Mouse (Mus musculus) ovary, adult 18-20 months (tissue): ENCODE measurements at regions not wholly inside any gene's neighbourhood (a gene's known extent, or its start where the extent isn't known, plus 50 kb on each side); places are given as distances from the start of the nearest gene placed in this dataset.

Experiments
- DNase-seq: peaks from one replicate; pipeline ENCODE4 v3.0.0; 2022; ENCODE audit warnings: low spot score, mixed read lengths

GRCm38 (mm10) chr8:26845481-26846194 lies 131.5 kb upstream of the Zfp703 start:
- peak; percentile 82 for DNase-seq

- no peak for DNase-seq
These were observed 130.1 kb upstream of the Zfp703 start for GRCm38 (mm10) chr8:26847009-26847408.

DNA sequence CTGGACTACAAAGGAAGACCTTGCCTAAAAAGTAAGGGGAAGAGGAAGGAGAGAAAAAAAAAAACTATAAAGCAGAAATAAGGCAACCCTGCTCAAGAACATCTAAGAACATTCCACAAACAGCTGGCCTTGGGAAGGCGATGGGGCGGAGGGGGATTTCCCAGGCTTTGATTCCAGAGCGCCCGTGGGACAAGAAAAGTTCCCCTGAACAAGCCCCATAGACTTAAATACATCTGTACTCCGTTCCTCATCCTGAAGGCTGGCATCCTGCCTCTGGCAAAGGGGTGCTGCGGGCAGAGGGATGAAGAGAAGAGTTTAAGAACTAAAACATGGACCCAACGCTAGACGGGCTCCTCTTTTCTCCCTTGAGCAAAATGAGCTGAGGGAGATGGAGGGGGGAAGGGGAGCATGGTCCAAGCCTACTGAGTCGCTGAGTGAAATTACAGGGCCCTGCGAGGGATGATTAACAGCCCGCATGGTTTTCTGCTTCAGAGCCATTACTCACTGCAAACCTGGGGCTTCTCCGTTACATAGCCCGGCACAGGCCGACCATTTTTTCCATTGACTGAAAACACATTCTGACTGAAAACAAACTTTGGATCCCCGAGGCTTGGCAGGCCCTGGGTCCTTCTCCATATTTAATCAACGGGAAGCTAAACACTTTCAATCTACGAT lies 128.9 kb upstream of the Zfp703 start:
- DNase-seq: no peak

- no peak for DNase-seq
These were observed 128.0 kb upstream of the Zfp703 start for GRCm38 (mm10) chr8:26848955-26849684.

DNA sequence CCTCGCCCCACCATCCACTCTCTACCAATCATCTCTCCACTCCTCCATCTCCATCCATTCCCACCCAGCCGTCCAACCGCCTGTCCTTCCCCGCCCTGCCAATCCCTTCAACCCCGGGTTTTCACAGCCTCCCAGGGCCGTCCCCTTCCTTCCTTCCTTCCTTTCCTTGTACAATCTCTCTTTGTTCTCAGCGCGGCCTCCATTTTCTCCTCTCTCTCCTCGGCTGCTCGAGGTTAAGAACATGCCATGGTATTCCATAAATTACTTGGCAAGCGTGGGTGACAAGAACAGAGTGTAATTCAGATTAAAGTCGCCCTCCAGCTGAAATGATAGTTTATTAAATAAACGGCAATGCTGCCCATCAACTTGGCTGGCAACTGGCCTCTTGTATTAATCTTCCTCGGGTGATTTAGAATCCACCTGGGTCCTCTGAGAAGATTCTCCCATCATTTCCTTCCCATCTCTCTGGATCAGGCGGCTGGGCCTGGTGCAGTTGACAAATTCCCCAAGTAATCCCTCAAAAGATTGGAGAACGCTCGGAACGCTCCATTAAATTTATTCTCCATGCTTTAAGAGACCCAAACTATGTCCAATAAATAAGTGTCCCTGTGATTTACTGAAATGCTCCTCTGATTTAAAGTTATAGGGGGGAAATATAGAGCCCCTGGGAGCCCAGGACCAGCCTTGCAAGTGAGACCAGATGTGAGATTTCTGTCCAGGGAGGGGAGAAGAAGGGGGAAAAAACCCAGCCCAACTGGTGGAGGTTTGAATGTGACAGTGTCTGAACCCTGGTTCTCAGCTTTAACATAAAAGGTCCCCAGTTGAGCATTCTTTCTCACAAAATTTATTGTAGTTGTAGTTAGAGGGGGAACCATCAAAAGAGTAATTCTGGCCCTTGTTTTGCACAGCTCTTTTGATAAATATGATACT lies 125.0 kb upstream of the Zfp703 start:
- DNase-seq: no peak

GRCm38 (mm10) chr8:26852921-26853320 lies 124.2 kb upstream of the Zfp703 start:
- no peak for DNase-seq

GRCm38 (mm10) chr8:26854557-26855238 lies 122.4 kb upstream of the Zfp703 start:
- no peak for DNase-seq

GRCm38 (mm10) chr8:26855256-26855655 lies 121.9 kb upstream of the Zfp703 start:
- DNase-seq: no peak

DNA sequence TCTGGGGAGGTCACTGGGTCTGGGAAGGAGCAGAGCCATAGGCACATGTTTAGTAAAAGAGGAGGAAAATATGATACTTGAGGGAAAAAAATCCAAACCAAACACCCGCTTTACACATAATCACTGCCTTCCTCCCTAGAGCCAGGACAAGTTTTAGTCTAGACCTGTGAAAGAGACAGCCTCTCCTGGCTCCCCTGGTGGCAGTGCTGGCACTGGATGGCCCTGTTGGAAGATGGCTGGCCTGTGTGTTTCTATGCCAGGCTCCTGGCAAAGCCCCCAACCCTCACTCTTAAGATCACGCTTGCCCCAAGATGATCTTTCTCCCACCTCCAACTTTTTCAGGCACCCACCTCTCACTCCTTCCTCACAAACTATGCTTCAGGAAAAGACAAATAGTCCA lies 112.6 kb upstream of the Zfp703 start:
- DNase-seq: no peak

GRCm38 (mm10) chr8:26864971-26865370 lies 112.2 kb upstream of the Zfp703 start:
- no peak for DNase-seq

DNA sequence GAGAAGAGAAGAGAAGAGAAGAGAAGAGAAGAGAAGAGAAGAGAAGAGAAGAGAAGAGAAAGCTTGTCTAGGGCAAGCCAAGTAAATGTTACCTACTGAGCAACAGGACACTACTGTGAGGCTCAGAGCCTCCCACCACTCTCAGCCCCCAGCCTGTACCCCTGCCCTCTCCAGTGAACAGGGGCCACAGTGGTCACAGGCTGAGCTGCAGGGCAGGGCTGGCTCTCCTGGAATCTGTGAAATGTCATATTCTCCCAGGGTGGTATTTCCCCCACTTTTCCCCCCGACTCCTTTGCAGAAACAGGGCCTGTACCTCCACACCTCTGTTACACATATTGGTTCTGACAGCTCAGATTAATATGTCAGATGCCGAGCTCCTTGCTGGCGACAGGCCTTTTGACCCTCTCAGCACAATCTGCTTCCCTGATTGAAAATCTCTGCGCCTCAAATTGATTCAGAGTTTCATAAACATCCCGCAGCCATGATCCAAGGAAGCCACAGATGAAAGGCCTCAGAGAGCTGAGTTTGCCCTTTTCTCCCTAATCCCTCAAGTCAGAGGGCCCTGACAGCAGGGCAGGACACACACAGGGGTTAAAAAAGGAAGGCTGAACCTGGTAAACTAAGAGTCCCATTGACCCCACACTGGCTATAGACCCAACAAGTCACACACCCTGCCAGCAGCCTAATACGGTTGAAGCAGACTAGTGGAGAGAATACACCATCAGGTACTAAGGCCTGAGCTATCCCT lies 108.8 kb upstream of the Zfp703 start:
- DNase-seq: no peak

DNA sequence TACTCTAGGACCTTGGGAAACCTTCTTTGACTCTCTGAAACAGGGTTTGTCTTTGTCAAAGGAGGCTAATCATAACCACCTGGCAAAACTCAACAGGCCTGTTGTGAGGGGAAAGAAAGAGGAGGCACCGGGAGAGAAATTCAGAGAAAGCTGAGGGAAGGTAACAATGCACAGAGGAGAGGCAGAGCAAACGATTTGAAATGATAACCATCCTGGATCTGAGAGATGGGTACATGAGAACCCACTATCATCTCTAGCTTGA lies 108.3 kb upstream of the Zfp703 start:
- no peak for DNase-seq

DNA sequence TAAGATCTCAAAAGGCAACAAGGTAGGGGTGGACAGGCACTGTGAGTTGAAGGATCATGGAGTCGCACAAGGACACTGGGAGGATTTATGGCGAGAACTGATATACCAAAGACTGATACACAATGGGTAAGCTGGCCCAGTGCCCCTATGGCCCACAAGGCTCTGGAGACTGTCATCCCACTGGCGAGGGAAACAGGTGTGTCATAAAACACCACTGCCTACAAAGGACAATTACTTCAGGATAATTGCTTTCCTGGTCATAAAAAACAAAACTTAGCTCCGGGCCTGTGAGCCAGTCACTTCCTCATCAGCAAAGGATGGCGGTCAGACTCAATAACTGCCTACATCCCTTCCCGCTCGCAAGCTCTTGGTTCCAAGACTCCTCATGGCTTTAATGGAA lies 105.3 kb upstream of the Zfp703 start:
- no peak for DNase-seq

GRCm38 (mm10) chr8:26872382-26872781 lies 104.7 kb upstream of the Zfp703 start:
- no peak for DNase-seq

DNA sequence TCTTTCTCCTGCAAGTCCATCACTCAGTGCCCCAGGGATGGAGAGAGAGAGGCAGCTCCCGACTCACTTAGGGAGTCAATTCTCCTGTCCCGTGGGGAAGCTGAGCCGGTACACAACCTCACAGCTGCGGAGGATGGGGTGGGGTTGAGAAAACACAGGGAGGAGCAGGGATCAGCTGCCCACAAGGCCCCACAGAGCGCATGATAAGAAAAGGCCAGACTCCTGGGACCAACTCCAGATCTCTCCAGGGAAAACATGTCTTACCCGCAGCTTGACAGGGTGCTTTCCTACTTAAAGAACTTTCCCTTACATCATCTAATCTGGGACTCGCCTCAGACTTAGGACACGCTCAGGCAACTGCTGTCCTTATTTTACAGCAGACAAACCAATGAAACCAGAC lies 104.3 kb upstream of the Zfp703 start:
- peak; percentile 54 for DNase-seq

GRCm38 (mm10) chr8:26880177-26880576 lies 96.9 kb upstream of the Zfp703 start:
- DNase-seq: no peak

GRCm38 (mm10) chr8:26881268-26882120 lies 95.6 kb upstream of the Zfp703 start:
- no peak for DNase-seq

- no peak for DNase-seq
These were observed 94.5 kb upstream of the Zfp703 start for GRCm38 (mm10) chr8:26882616-26883015.

DNA sequence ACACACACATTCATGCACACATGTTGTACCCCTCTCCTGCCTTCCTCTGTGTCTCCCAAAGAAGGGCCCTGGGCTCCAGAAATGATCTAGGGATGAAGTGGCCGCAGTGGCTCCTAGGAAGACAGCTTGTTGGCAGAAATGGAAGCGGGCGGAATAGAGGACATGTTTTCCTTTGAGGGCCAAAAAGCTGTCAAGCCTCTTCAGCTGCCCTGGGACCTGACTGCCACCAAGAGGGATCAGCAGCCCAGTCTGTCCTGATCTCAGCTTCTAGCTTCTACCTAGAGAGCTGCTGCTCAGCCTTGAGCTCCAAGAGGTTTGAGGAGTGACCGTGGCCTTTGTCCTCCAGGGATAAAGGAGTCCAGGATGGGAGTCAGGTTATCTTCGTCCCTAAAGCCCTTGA lies 93.8 kb upstream of the Zfp703 start:
- no peak for DNase-seq

DNA sequence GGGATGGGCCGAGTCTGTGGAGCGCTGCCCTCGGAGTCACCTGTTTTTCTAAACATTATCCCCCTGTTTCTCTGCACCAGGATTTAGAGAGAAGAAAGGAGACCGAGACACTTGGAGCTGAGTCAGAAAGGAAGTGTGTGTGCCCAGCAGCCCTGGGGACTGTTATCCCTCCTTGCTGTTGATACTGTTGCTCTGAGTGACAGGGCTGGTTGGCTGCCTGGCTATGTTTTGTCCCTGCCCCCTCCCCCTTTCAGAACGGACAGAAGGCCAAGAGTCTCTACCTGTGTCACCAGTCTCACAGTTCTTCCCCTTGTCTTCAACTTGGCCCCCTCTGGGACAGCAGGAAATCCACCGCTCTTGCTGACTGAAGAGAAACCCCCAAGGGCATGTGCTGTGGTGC lies 93.4 kb upstream of the Zfp703 start:
- DNase-seq: no peak
